Mouse (Mus musculus) stomach, postnatal 0 days (tissue): ENCODE results near the gene Adprhl1. TPM values are rescaled to one million over a fixed set of nuclear protein-coding genes. Genes with fewer than 3 reads are reported as not detected.

Experiments
- ATAC-seq: fragments of 200-750 bp; cut with Nextera tagmentation; 2 replicates; pipeline ENCODE4 v1.8.0; 2017; ENCODE audit not compliant: low FRiP score, low TSS enrichment
- DNase-seq: peaks from one replicate; pipeline ENCODE4 v3.0.0-alpha.2; 2016; ENCODE audit warnings: low spot score
- H3K27ac ChIP-seq: fragments of 300-500 bp; sonication (generic); replicated peaks from 2 replicates; pipeline ENCODE4 v1.5.1; 2014; ENCODE audit warnings: mild to moderate bottlenecking, control low read depth
- H3K27me3 ChIP-seq: fragments of 300-500 bp; sonication (generic); 2 replicates; pipeline ENCODE4 v1.6.1; 2014; ENCODE audit warnings: low read length; ENCODE audit not compliant: control insufficient read depth, insufficient read depth
- H3K36me3 ChIP-seq: fragments of 300-500 bp; sonication (generic); 2 replicates; pipeline ENCODE4 v1.6.1; 2014; ENCODE audit warnings: low read length, mixed read lengths; ENCODE audit not compliant: control insufficient read depth, insufficient read depth
- H3K4me1 ChIP-seq: fragments of 300-500 bp; sonication (generic); replicated peaks from 2 replicates; pipeline ENCODE4 v1.6.1; 2014; ENCODE audit warnings: antibody characterized with exemption; ENCODE audit not compliant: control insufficient read depth, insufficient read depth
- H3K4me2 ChIP-seq: fragments of 300-500 bp; sonication (generic); replicated peaks from 2 replicates; pipeline ENCODE4 v1.6.1; 2014; ENCODE audit warnings: low read depth, mild to moderate bottlenecking, control low read depth, moderate library complexity
- H3K4me3 ChIP-seq: fragments of 300-500 bp; sonication (generic); 2 replicates; pipeline ENCODE4 v1.5.1; 2014; ENCODE audit warnings: low read depth, low read length, control low read depth
- H3K9ac ChIP-seq: fragments of 300-500 bp; sonication (generic); 2 replicates; pipeline ENCODE4 v1.6.1; 2014; ENCODE audit warnings: mild to moderate bottlenecking, low read length, control low read depth, mixed read lengths
- H3K9me3 ChIP-seq: fragments of 300-500 bp; sonication (generic); 2 replicates; pipeline ENCODE4 v1.6.1; 2016; ENCODE audit warnings: low read length; ENCODE audit not compliant: control insufficient read depth
- CTCF ChIP-seq: IDR thresholded peaks from 2 replicates; pipeline ENCODE4 v1.5.1; 2016; ENCODE audit warnings: antibody characterized with exemption, low read depth, mild to moderate bottlenecking, moderate library complexity
- EP300 ChIP-seq: optimal IDR thresholded peaks from 2 replicates; pipeline ENCODE3; 2016; ENCODE audit warnings: antibody characterized with exemption
- WGBS: fragments of 180-500 bp; shearing (Covaris S2); extraction: QIAGEN DNeasy Blood & Tissue Kit; methylation state at CpG from one replicate; pipeline ENCODE4 v1.1.7; 2014; 5-methylcytosine and 5-hydroxymethylcytosine counted together
- polyA plus RNA-seq: library from polyadenylated mRNA; unstranded; fragments of >200 nt; fragmentation: Nextera tagmentation; extraction: Ambion mirVana; gene quantifications from 2 replicates; pipeline ENCODE4 v1.2.1, GENCODE M21; 2015

Adprhl1 gene
- polyA plus RNA-seq, 1 experiment from 2014 or later, result 0.42 TPM

DNA sequence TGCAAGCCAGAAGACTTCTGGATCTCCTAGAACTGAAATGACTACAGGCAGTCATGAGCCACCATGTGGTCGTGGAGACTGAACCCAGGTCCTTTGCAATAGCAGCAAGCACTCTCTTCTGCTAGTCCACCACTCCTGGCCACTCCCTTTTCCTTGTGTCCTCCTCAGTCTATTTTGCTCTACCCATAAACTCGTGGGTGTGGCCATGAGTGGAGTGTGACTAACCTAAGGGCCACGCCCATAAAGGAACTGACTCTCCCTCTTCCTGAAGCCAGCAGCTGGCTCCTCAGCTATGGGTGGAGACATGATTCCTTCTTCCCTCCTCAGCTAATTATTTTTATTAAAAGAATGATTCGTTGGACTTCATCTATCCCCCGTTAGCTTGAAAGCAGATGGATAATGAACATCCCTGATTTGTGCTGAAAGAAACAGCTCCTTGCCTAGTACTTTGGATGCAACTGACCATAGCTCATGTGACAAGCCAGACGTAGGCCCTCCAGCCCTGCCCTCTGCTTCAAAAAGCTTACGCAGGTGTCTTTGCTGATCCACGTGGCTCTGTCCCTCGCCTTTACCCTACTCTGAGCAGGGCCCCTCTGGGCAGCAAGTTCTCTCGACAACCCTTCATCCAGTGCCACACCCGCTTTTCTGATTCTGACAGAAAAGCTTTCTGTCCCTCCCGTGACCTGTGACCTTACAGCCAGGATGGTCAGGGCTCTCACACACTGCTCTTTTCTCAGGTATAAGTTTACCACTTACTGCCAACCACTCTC, 49.4 kb downstream of the Adprhl1 start:
- TF ChIP-seq EP300 (no peak), CTCF (no peak)
- 48% methylated on average over 12 of the region's 12 CpGs for WGBS
- DNase-seq, result peak; percentile 73
- no peak overlapping the region for H3K4me2 ChIP-seq
- H3K9me3 ChIP-seq, result no peaks in the 10 kb centered on the region
- H3K4me1 ChIP-seq, result no peaks in the 10 kb centered on the region; the same call in 1 of the 2 replicates
- no peaks in the 10 kb centered on the region for H3K27me3 ChIP-seq
- no peak overlapping the region for H3K9ac ChIP-seq
- H3K4me3 ChIP-seq, result no peak overlapping the region
- H3K27ac ChIP-seq, result peak overlapping the region; percentile 84
- no peaks in the 10 kb centered on the region for H3K36me3 ChIP-seq
- ATAC-seq, result peak; percentile 75

DNA sequence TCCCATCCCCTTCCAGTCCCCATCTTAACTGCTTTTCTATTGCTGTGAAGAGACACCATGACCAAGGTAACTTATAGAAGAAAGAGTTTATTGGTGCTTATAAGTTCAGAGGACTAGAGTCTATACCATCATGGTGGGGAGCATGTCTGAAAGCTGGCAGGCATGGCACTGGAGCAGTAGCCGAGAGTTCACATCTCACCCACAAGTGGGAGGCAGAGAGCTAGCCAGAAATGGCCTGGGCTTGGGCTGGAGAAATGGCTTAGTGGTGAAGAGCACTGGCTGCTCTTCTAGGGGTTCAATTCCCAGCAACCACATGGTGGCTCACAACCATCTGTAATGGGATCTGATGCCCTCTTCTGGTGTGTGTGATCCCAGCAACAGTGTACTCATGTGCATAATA, 50.5 kb downstream of the Adprhl1 start:
- Histone ChIP-seq H3K4me3 (no peak overlapping the region), H3K4me2 (no peak overlapping the region), H3K27me3 (no peaks in the 10 kb centered on the region), H3K27ac (0 out of 2 replicates have a peak overlapping the region, but pooled peaks have one; percentile 13), H3K36me3 (no peaks in the 10 kb centered on the region), H3K4me1 (no peaks in the 10 kb centered on the region; the same call in 1 of the 2 replicates), H3K9me3 (no peaks in the 10 kb centered on the region), H3K9ac (no peak overlapping the region)
- 67% methylated on average over 1 of the region's 1 CpGs for WGBS
- no peak for TF ChIP-seq EP300
- TF ChIP-seq CTCF, result peak; percentile 55
- ATAC-seq (no peak), DNase-seq (no peak)

DNA sequence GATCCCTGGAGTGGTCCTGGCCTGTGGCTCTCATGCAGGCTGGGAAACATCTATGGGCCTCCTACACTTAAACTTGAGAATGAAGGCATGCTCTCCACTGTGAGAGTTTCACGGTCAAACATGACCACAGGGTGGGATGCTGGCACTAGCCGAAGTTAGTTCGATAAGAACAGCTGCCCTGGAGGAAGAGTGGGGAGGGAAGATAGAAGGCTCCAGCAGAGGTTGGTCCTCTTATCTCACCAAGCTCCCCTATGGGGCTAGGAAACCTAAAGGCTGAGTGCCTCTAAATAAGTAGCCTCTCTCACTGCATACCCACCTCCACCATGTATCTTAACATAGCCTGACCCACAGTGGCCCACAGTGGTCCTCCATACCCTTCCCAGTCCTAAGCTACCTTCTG, 51.2 kb downstream of the Adprhl1 start:
- no peak for TF ChIP-seq EP300
- TF ChIP-seq CTCF, result no peak

DNA sequence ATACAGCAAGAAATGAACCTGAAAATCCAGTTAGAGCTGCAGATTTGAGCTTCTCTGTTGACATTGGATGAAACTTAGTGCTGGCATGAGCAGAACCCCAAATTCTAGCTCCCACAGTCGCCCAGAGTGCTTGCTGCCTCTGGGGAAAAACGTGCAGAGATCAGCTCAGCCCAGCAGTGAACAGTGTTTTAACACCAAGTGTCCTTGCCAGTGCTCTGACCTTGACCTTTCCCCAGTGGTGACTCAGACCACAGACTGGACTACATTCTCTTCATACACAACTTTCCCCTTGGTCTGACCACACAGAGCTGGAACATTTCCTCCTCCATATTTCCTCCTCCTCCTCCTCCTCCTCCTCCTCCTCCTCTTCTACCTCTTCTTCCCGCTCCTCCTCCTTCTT, 51.9 kb downstream of the Adprhl1 start:
- H3K9me3 ChIP-seq, result no peaks in the 10 kb centered on the region
- H3K9ac ChIP-seq, result no peak overlapping the region
- DNase-seq, result peak; percentile 42
- ATAC-seq, result no peak
- 45% methylated on average over 3 of the region's 3 CpGs for WGBS
- H3K4me1 ChIP-seq, result no peaks in the 10 kb centered on the region; the same call in 1 of the 2 replicates
- TF ChIP-seq EP300 (no peak), CTCF (no peak)
- H3K27ac ChIP-seq, result peak overlapping the region; percentile 19
- peak overlapping the region; percentile 79; the same call in 1 of the 2 replicates for H3K4me3 ChIP-seq
- no peaks in the 10 kb centered on the region for H3K36me3 ChIP-seq
- H3K27me3 ChIP-seq, result no peaks in the 10 kb centered on the region
- peak overlapping the region; percentile 84; the same call in 1 of the 2 replicates for H3K4me2 ChIP-seq

More for the DNA sequence above, 51.2 kb downstream of the Adprhl1 start:
- no peak overlapping the region for H3K9ac ChIP-seq
- no peaks in the 10 kb centered on the region for H3K9me3 ChIP-seq
- ATAC-seq (no peak), DNase-seq (no peak)
- no peaks in the 10 kb centered on the region for H3K36me3 ChIP-seq
- WGBS, result 88% methylated on average over 3 of the region's 3 CpGs
- H3K4me2 ChIP-seq, result no peak overlapping the region
- H3K4me1 ChIP-seq, result no peaks in the 10 kb centered on the region; the same call in 1 of the 2 replicates
- H3K27ac ChIP-seq, result peak overlapping the region; percentile 19; the same call in 1 of the 2 replicates
- H3K27me3 ChIP-seq, result no peaks in the 10 kb centered on the region
- no peak overlapping the region for H3K4me3 ChIP-seq

DNA sequence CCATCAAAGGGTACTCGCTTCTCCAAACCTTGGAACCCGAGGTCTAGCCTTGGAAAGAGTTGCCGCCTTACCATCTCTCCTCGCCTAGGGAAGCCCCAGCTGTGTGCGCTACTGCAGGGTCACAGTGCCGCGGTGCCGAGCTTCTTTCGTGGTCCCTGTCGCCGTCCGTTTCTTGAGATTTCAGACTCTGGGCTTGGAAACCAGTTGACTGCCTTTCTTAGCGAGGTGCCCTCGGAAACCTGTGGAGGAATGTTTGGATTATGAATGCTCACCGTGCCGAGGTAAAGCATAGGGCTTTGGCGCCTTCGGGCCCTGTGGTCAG, 53.0 kb downstream of the Adprhl1 start:
- TF ChIP-seq CTCF, result no peak
- no peak for TF ChIP-seq EP300
- H3K4me3 ChIP-seq, result peak overlapping the region; percentile 79
- H3K27ac ChIP-seq, result peak overlapping the region; percentile 84
- DNase-seq (no peak), ATAC-seq (peak; percentile 9; the same call in 1 of the 2 replicates)
- peak overlapping the region; percentile 84 for H3K4me2 ChIP-seq
- no peaks in the 10 kb centered on the region; the same call in 1 of the 2 replicates for H3K4me1 ChIP-seq
- peak overlapping the region; percentile 53 for H3K9ac ChIP-seq
- no peaks in the 10 kb centered on the region for H3K9me3 ChIP-seq
- H3K27me3 ChIP-seq, result no peaks in the 10 kb centered on the region
- WGBS, result under 1% methylated on average over 18 of the region's 18 CpGs
- H3K36me3 ChIP-seq, result no peaks in the 10 kb centered on the region
